Mouse (Mus musculus) embryonic facial prominence, embryonic 15.5 days (tissue): ENCODE measurements around the gene Stambpl1. TPM values are rescaled to one million over a fixed set of nuclear protein-coding genes. Genes with fewer than 3 reads are reported as not detected.

Experiments
- ATAC-seq: fragments of 200-750 bp; cut with Nextera tagmentation; 2 replicates; pipeline ENCODE4 v1.8.0; 2017; ENCODE audit warnings: low read depth, moderate TSS enrichment; ENCODE audit not compliant: insufficient number of reproducible peaks, low FRiP score, low TSS enrichment
- H3K27ac ChIP-seq: fragments of 300-500 bp; sonication (generic); replicated peaks from 2 replicates; pipeline ENCODE4 v1.5.1; 2015; ENCODE audit warnings: mild to moderate bottlenecking, inconsistent platforms
- H3K27me3 ChIP-seq: fragments of 300-500 bp; sonication (generic); 2 replicates; pipeline ENCODE4 v1.6.1; 2015; ENCODE audit warnings: inconsistent platforms
- H3K36me3 ChIP-seq: fragments of 300-500 bp; sonication (generic); 2 replicates; pipeline ENCODE4 v1.6.1; 2015; ENCODE audit warnings: mild to moderate bottlenecking, inconsistent platforms
- H3K4me1 ChIP-seq: fragments of 300-500 bp; sonication (generic); 2 replicates; pipeline ENCODE4 v1.6.1; 2015; ENCODE audit warnings: inconsistent platforms
- H3K4me2 ChIP-seq: fragments of 300-500 bp; sonication (generic); replicated peaks from 2 replicates; pipeline ENCODE4 v1.6.1; 2015; ENCODE audit warnings: mild to moderate bottlenecking, inconsistent platforms
- H3K4me3 ChIP-seq: fragments of 300-500 bp; sonication (generic); replicated peaks from 2 replicates; pipeline ENCODE4 v1.5.1; 2015; ENCODE audit warnings: mild to moderate bottlenecking, inconsistent platforms
- H3K9ac ChIP-seq: fragments of 300-500 bp; sonication (generic); 2 replicates; pipeline ENCODE4 v1.6.1; 2015; ENCODE audit warnings: inconsistent platforms
- H3K9me3 ChIP-seq: fragments of 300-500 bp; sonication (generic); replicated peaks from 2 replicates; pipeline ENCODE4 v1.6.1; 2016; ENCODE audit warnings: inconsistent platforms
- WGBS: fragments of 180-500 bp; shearing (Covaris S2); methylation state at CpG from one replicate; pipeline ENCODE4 v1.1.7; 2015; 5-methylcytosine and 5-hydroxymethylcytosine counted together
- polyA plus RNA-seq: library from polyadenylated mRNA; unstranded; fragments of >200 nt; fragmentation: Nextera tagmentation; extraction: Ambion mirVana; gene quantifications from 2 replicates; pipeline ENCODE4 v1.2.1, GENCODE M21; 2015

The Stambpl1 gene
- polyA plus RNA-seq, 1 experiment from 2014 or later, result 12.6 TPM

- Histone ChIP-seq H3K4me3 (no peak overlapping the region), H3K9ac (no peak overlapping the region), H3K27me3 (no peaks in the 10 kb centered on the region), H3K27ac (no peak overlapping the region), H3K4me2 (no peak overlapping the region), H3K36me3 (no peaks in the 10 kb centered on the region), H3K4me1 (no peaks in the 10 kb centered on the region), H3K9me3 (no peaks in the 10 kb centered on the region)
- WGBS, result 74% methylated on average over 2 of the region's 2 CpGs
- no peak for ATAC-seq
Observed at GRCm38 (mm10) chr19:34262273-34262974, 70.4 kb downstream of the Stambpl1 start.

- Histone ChIP-seq H3K4me3 (no peak overlapping the region), H3K4me1 (no peaks in the 10 kb centered on the region), H3K27ac (no peak overlapping the region), H3K4me2 (no peak overlapping the region), H3K27me3 (no peaks in the 10 kb centered on the region), H3K36me3 (no peaks in the 10 kb centered on the region), H3K9me3 (no peaks in the 10 kb centered on the region), H3K9ac (no peak overlapping the region)
- 57% methylated on average over 5 of the region's 5 CpGs for WGBS
- ATAC-seq, result no peak
Observed at GRCm38 (mm10) chr19:34265604-34266193, 73.7 kb downstream of the Stambpl1 start.

DNA sequence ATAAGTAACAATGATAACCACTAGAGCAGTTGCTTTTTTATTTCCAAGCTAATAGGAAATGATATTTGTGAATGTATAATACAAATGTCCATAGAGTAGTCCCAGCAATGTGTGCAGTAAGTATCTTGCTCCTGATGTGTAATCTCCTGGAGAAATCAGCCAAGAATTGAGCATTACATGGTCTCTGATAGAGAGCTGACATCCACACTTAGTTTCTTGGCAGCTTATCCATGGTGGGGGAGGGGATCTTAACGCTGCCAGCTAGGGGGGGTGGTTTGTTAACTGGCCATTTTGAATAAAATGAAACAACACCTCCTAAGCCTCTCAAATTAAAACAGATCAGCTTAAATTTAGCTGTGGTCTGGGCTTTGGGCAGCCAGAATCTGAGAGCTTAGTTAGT, 77.0 kb downstream of the Stambpl1 start:
- Histone ChIP-seq H3K9ac (no peak overlapping the region), H3K27me3 (no peaks in the 10 kb centered on the region), H3K36me3 (no peaks in the 10 kb centered on the region), H3K9me3 (no peaks in the 10 kb centered on the region), H3K4me1 (no peaks in the 10 kb centered on the region), H3K27ac (no peak overlapping the region), H3K4me3 (no peak overlapping the region), H3K4me2 (no peak overlapping the region)
- ATAC-seq, result no peak
- WGBS, result 54% methylated on average over 1 of the region's 1 CpGs

DNA sequence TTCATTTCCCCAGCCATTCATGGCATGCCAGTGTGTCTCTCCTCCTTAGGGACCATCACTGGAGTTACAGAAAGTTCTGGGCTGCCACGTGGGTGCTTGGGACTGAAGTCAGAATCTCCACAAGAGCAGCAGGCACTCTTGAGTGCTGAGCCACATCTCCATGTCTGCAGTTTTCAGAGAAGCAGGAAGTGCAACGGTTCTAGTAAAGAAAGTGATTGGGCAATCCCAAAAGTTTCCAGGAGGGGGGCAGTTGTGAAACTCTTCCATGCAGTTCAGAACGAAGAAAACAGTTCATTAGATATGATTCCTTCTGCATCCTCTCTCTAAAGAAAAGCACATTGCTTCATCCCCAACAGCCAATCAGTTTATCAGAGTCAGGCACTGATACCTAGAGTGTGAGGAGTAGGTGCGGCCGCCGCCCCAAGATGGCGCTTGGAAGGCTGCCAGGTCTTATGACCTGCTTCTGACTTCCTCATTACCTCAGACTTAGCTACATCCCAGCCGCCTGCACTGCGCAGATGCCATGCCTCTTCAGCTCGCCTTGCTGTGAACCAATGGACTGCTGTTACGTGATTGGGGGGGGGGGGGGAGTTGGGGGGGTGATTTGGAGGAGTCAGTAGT, 78.2 kb downstream of the Stambpl1 start:
- Histone ChIP-seq H3K36me3 (no peaks in the 10 kb centered on the region), H3K4me1 (no peaks in the 10 kb centered on the region), H3K9ac (no peak overlapping the region), H3K9me3 (no peaks in the 10 kb centered on the region), H3K27me3 (no peaks in the 10 kb centered on the region), H3K27ac (no peak overlapping the region), H3K4me2 (no peak overlapping the region), H3K4me3 (no peak overlapping the region)
- WGBS, result 89% methylated on average over 11 of the region's 11 CpGs
- no peak for ATAC-seq

- ATAC-seq, result no peak
- H3K9ac ChIP-seq, result no peak overlapping the region
- no peaks in the 10 kb centered on the region for H3K27me3 ChIP-seq
- 95% methylated on average over 13 of the region's 13 CpGs for WGBS
- no peaks in the 10 kb centered on the region for H3K9me3 ChIP-seq
- H3K27ac ChIP-seq, result no peak overlapping the region
- no peaks in the 10 kb centered on the region for H3K4me1 ChIP-seq
- H3K4me2 ChIP-seq, result no peak overlapping the region
- no peak overlapping the region for H3K4me3 ChIP-seq
- H3K36me3 ChIP-seq, result no peaks in the 10 kb centered on the region
Observed at GRCm38 (mm10) chr19:34270824-34271464, 78.9 kb downstream of the Stambpl1 start.

DNA sequence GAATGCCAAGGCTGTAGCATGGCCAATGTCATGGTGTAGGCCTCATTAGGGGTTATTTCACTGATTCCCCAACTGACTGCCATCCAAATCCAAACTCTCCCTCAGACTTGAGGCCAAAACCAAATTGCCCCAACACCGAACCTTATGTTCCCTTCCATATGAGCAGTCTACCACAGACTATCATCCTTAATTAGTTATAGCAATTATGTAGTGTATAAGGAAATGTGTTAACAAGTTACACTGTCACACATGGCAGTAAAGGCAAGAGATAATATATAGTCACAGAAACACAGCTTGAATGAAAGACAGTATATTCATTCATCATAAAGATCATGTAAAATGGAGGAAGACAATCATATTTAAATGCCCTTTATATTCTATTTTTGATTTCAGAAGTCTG, 81.0 kb downstream of the Stambpl1 start:
- H3K36me3 ChIP-seq, result no peaks in the 10 kb centered on the region
- no peak overlapping the region for H3K9ac ChIP-seq
- no peaks in the 10 kb centered on the region for H3K4me1 ChIP-seq
- H3K9me3 ChIP-seq, result no peaks in the 10 kb centered on the region
- H3K4me2 ChIP-seq, result no peak overlapping the region
- no peaks in the 10 kb centered on the region for H3K27me3 ChIP-seq
- ATAC-seq, result no peak
- H3K27ac ChIP-seq, result no peak overlapping the region
- 86% methylated on average over 1 of the region's 1 CpGs for WGBS
- H3K4me3 ChIP-seq, result no peak overlapping the region

- no peak overlapping the region for H3K27ac ChIP-seq
- no peaks in the 10 kb centered on the region for H3K9me3 ChIP-seq
- H3K36me3 ChIP-seq, result no peaks in the 10 kb centered on the region
- H3K4me2 ChIP-seq, result no peak overlapping the region
- H3K27me3 ChIP-seq, result no peaks in the 10 kb centered on the region
- WGBS, result 76% methylated on average over 3 of the region's 3 CpGs
- H3K4me3 ChIP-seq, result no peak overlapping the region
- no peaks in the 10 kb centered on the region for H3K4me1 ChIP-seq
- H3K9ac ChIP-seq, result no peak overlapping the region
- ATAC-seq, result no peak
Observed at GRCm38 (mm10) chr19:34278078-34278477, 86.0 kb downstream of the Stambpl1 start.

GRCm38 (mm10) chr19:34283614-34284013, 91.6 kb downstream of the Stambpl1 start:
- Histone ChIP-seq H3K27ac (no peak overlapping the region), H3K9ac (no peak overlapping the region), H3K4me3 (no peak overlapping the region), H3K4me1 (0 out of 2 replicates have a peak, but pooled peaks cover 3% of the 10 kb centered on the region), H3K9me3 (no peaks in the 10 kb centered on the region), H3K4me2 (no peak overlapping the region), H3K27me3 (no peaks in the 10 kb centered on the region), H3K36me3 (no peaks in the 10 kb centered on the region)
- no peak for ATAC-seq
- WGBS, result 55% methylated on average over 6 of the region's 6 CpGs

- no peak for ATAC-seq
- H3K4me2 ChIP-seq, result no peak overlapping the region
- H3K4me3 ChIP-seq, result no peak overlapping the region
- no peaks in the 10 kb centered on the region for H3K27me3 ChIP-seq
- 64% methylated on average over 10 of the region's 10 CpGs for WGBS
- no peaks in the 10 kb centered on the region for H3K9me3 ChIP-seq
- H3K36me3 ChIP-seq, result no peaks in the 10 kb centered on the region
- H3K9ac ChIP-seq, result no peak overlapping the region
- H3K27ac ChIP-seq, result no peak overlapping the region
- H3K4me1 ChIP-seq, result 0 out of 2 replicates have a peak, but pooled peaks cover 3% of the 10 kb centered on the region
Observed at GRCm38 (mm10) chr19:34284383-34284782, 92.4 kb downstream of the Stambpl1 start.

DNA sequence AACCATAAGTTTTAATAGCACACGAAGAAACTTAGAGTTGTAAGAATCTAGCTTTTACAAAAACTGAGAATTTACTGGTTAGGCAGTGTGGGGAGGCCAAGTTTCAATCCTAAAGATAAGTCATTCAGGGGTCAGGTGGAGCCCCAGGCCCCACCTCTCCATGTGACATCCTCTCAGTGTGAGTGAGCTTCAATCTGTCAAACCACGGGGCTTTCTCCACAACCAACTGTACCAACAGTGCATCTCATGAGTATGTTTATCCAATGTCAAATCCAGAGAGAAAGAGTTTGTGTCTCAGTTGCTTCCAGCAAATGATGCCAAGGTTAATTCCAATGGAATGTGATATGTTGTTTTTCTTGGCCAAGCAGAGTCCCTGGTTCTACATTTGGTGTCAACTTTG, 92.8 kb downstream of the Stambpl1 start:
- WGBS, result 42% methylated on average over 2 of the region's 2 CpGs
- H3K4me1 ChIP-seq, result peaks cover 4% of the 10 kb centered on the region; the same call in 1 of the 2 replicates
- no peaks in the 10 kb centered on the region for H3K36me3 ChIP-seq
- no peak overlapping the region for H3K27ac ChIP-seq
- H3K9me3 ChIP-seq, result no peaks in the 10 kb centered on the region
- no peak overlapping the region for H3K4me2 ChIP-seq
- ATAC-seq, result no peak
- H3K9ac ChIP-seq, result no peak overlapping the region
- H3K27me3 ChIP-seq, result no peaks in the 10 kb centered on the region
- no peak overlapping the region for H3K4me3 ChIP-seq

DNA sequence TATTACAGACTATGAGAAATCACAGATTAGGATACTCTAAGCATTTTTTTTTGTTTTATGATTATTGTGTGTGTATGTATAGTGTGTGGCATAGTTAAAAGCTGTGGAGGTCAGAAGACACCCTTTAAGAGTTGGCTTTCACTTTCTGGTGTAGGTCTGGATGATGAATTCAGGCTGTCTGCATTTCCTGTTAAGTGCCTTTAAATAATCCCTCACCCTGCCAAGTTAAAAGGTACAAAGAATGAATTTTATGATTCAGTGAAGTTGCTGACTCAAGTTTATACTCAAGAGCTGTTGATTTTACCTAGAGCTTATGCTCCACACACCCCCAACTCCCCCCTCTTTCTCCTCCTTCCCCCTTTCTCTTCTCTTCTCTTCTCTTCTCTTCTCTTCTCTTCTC, 95.2 kb downstream of the Stambpl1 start:
- H3K4me1 ChIP-seq, result peaks cover 16% of the 10 kb centered on the region; the same call in 1 of the 2 replicates
- H3K27me3 ChIP-seq, result no peaks in the 10 kb centered on the region
- H3K9ac ChIP-seq, result no peak overlapping the region
- no peak overlapping the region for H3K4me2 ChIP-seq
- no peak overlapping the region for H3K4me3 ChIP-seq
- H3K36me3 ChIP-seq, result no peaks in the 10 kb centered on the region
- no peak overlapping the region for H3K27ac ChIP-seq
- ATAC-seq, result no peak
- no peaks in the 10 kb centered on the region for H3K9me3 ChIP-seq
